ENCODE assay signal across 11 mouse cellular contexts in genomic region chr6:8738396-8738795, GRCm38 (mm10). TPM values are rescaled to one million over a fixed set of nuclear protein-coding genes. Genes with fewer than 3 reads are reported as not detected.
DNase-seq lines count a peak whose midpoint lies in the region; ATAC-seq and TF ChIP-seq lines count a peak whose summit lies in the region.
"Had no signal": no experiment of that assay in that cellular context is flagged by ENCODE, and none has a peak within 500 bp of the region (broad histone marks: within the 10 kb centered on the region; RNA-seq: fewer than 3 reads in every experiment).

No protein-coding gene starts in this region.

- WGBS in heart, adult 2 months: 62% methylated on average over 4 of the region's 4 CpGs

- DNase-seq in heart, adult 2 months: no peak
- DNase-seq in heart, adult 18-20 months: no peak
- peak; percentile 26 for DNase-seq in lung, postnatal 10 days
- no peak for DNase-seq in lung, postnatal 25 days (ENCODE audit: low spot score)
- peak; percentile 62 for DNase-seq in brain, embryonic 14.5 days (ENCODE audit: low read depth)
- peak; percentile 55 for DNase-seq in thymus, postnatal 14 days

- no peak for TF ChIP-seq EP300 in heart, adult 2 months (IDR thresholded peaks at IDR 0.05; ENCODE audit: insufficient read depth, low read depth, low read length)

- intact Hi-C loops in heart, adult 2 months (cut with DNase I): loop anchor here (5.0 to 10.0 kb wide), 2 partner anchors 94 to 674 kb away; no protein-coding TSS in a partner anchor

- TF ChIP-seq CTCF in heart, adult 2 months (IDR thresholded peaks at IDR 0.05): peak; percentile 49
- peak; percentile 53; the same call in 1 of the 2 replicates for TF ChIP-seq CTCF in brain, embryonic 14.5 days (IDR thresholded peaks at IDR 0.05; ENCODE audit: borderline replicate concordance, extremely low read depth, insufficient read depth, insufficient read length)

- no peak for ATAC-seq in monocyte, adult 5-6 weeks (replicated peaks; ENCODE audit: insufficient number of reproducible peaks, low FRiP score, low TSS enrichment, poor library complexity, severe bottlenecking)
- no peak for ATAC-seq in megakaryocyte, adult 5-6 weeks (ENCODE audit: poor library complexity, severe bottlenecking)
- ATAC-seq: midbrain, embryonic 13.5 days; Patski had no signal

- H3K4me3 ChIP-seq in heart, adult 2 months: no peak overlapping the region
- H3K4me3 ChIP-seq: limb, embryonic 13.5 days; midbrain, embryonic 13.5 days had no signal

- no peak overlapping the region for H3K9ac ChIP-seq in heart, adult 2 months (ENCODE audit: low read depth, low read length)
- H3K9ac ChIP-seq: limb, embryonic 13.5 days; midbrain, embryonic 13.5 days had no signal

- TF ChIP-seq POLR2A in heart, adult 2 months (IDR thresholded peaks at IDR 0.05; ENCODE audit: insufficient read depth, low read depth, low read length): no peak
- TF ChIP-seq POLR2A in brain, embryonic 14.5 days (IDR thresholded peaks at IDR 0.05; ENCODE audit: borderline replicate concordance, extremely low read depth, insufficient read depth, insufficient read length, poor library complexity, severe bottlenecking): no peak

- no peaks in the 10 kb centered on the region for H3K79me2 ChIP-seq in heart, adult 2 months (replicated peaks; ENCODE audit: control insufficient read depth, insufficient read depth, low read length)

- no peaks in the 10 kb centered on the region for H3K36me3 ChIP-seq in heart, adult 2 months (ENCODE audit: control insufficient read depth, insufficient read depth, low read length)
- H3K36me3 ChIP-seq: limb, embryonic 13.5 days had no signal

- H3K27me3 ChIP-seq in heart, adult 2 months (ENCODE audit: control insufficient read depth, insufficient read depth, low read length): no peaks in the 10 kb centered on the region
- H3K27me3 ChIP-seq: limb, embryonic 13.5 days; midbrain, embryonic 13.5 days; Patski had no signal

- no peaks in the 10 kb centered on the region for H3K4me1 ChIP-seq in heart, adult 2 months (ENCODE audit: control insufficient read depth, insufficient read depth, low read length)
- H3K4me1 ChIP-seq: midbrain, embryonic 13.5 days had no signal

- H3K27ac ChIP-seq in heart, adult 2 months: no peak overlapping the region
- H3K27ac ChIP-seq: limb, embryonic 13.5 days; midbrain, embryonic 13.5 days had no signal

RNA-seq across cellular contexts. Expression of gene Ica1, which starts 39.9 kb away (rescaled TPM):
- total RNA-seq in heart, adult 2 months (2021): 1 to 10 TPM; 7.0 to 7.8 TPM
- polyA plus RNA-seq in heart, adult 2 months (2012; rRNA removed): 3.9 and 7.4 TPM in 2 replicates
- 10 to 100 TPM; 12.1 to 12.6 TPM for total RNA-seq in heart, adult 18-20 months (2021)
- polyA plus RNA-seq in brain, embryonic 14.5 days (2012; rRNA removed): 15.6 and 20.0 TPM in 2 replicates
- total RNA-seq in monocyte, adult 5-6 weeks (2017): 0.39 to 4.6 TPM (median 3.5 TPM) in 3 replicates
- total RNA-seq in megakaryocyte, adult 5-6 weeks (2015): 4.4 and 7.2 TPM in 2 replicates
- 4.8 and 13.3 TPM in 2 replicates for total RNA-seq in megakaryocyte, adult 5-6 weeks (2017)

Comparison
In these comparisons a context has a peak if more than half of its experiments do, and no peak if none do; other contexts are left out.
1. DNase-seq: peak in lung, postnatal 10 days (single experiment), brain, embryonic 14.5 days (single experiment) and thymus, postnatal 14 days (single experiment); none in heart, adult 2 months (0 of 2), heart, adult 18-20 months (0 of 2) and lung, postnatal 25 days (single experiment).